Mouse (Mus musculus) spleen, postnatal 4 days (tissue): Measurements from ENCODE around the gene Dgkd.
A peak's percentile ranks its signal among the peaks of the same experiment; 100 is the strongest.

Experiments
- DNase-seq, 2 experiments: peaks; one replicate each; pipeline ENCODE4 v3.0.0; 2022; ENCODE audit warnings: low spot score in 2 of 2

Dgkd gene

DNA sequence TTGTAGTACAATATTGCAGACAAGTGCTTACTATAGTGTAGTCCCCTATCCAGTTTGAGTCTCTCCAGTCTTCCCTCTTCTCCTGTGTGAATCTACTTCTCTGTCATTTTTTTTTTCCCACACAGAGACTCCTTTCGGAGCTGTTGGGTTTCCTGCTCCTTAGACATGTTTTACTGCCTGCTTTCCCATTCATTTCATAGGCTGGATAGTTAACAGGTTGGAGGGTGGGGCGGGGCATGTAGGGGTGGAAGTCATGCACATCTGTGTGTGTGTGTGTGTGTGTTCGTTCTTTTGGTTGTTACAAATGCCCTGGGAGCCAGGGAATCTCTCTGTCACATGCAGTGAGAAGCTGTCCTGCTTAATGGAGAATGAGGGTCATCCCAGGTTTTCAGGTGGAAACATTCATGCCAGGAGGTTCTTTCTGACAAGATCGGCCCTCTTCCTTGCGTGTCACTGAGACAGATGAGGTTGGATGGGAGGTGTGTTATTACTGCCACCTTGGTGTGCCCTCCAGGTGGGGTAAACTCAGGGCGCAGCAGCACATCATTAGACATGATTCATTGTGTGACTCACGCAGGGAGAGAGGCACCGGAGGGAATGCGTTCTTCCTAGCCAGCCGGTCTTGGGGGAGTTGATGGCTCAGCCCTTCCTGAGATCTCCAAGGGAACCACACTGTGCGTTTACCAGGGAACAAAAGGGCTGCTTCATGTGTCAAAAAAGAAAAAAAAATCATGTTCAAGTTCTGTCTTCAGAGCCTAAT, 4.7 kb upstream of the Dgkd start:
- DNase-seq: no peak

DNA sequence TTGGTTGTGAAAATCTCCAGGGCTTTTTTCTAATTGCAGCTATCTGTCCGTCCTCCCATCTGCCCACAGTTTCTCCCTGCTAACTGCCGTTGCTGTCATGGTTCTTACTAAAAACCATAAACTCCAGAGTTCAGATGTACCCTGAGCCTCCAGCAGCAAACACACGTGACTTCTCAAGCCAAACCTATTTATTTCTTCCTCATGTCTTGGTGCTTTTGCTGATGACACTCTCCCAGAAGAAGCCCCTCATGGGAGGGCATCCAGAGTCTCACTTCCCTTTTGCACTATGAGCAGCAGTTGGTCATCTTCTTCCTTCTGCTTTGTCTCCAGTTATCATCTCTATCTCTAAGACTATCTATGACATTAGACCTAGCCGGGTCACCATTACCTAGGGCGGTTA, 3.8 kb upstream of the Dgkd start:
- no peak for DNase-seq

- DNase-seq: no peak
Observed at GRCm38 (mm10) chr1:87851344-87851743, 1.7 kb upstream of the Dgkd start.

DNA sequence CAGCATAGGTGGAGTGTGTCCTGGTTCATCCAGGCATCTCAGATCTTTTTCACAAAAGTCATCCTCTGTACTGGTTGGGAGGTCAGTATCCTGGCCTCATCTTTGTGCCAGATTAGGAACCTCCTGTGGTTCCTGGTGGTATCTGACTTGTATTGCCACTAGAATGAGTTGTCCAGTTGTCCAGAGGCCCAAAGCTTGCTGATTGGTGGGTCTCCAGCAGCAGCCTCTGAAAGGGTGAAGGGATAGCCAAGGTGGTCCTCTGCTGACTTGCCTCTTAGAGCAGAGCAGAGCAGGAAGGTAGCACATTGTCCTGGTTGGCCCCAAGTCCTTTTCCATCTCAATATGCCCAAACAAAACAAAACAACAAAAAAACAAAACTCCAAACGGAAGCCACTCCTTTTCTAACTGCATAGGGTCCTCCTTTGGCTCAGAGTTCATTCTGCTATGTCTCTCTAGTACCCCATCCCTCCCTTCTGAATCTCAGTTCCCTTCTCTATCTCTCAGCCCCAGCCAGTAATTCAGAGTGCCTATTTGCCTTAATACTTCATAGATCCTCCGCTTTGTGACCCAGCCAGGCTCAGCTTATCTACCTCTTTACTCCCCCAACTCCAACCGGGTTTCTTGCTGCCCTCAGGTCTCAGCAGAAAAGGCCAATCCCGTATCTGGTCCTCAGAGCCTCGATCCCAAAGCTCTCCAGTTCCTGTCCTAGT, 851 bp upstream of the Dgkd start:
- DNase-seq: no peak

- peak in 1 of 2 experiments; percentile 75 for DNase-seq
Observed at GRCm38 (mm10) chr1:87853601-87854361, 694 bp downstream of the Dgkd start.

- DNase-seq: no peak
Observed at GRCm38 (mm10) chr1:87854411-87854810, 1.3 kb downstream of the Dgkd start.

DNA sequence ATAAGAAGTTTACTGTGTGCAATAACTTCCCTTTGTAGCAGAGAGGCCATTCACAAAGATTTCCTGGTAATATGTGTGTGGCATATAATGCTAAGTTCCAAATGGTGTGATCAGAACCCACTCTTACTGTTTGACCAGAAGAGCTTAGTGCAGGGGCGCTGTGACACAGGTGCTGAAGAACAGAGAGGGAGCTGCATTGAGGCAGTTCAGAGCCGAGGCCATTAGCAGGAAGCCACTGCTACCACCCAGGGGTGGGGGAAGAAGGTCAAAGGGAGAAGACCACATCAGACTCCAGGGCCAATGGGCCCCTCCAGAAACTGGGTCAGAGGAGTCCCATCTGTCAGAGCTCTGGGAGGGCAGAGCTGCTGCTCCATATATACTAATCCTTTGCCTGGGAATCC, 1.8 kb downstream of the Dgkd start:
- peak in 1 of 2 experiments; percentile 73 for DNase-seq

- no peak for DNase-seq
Observed at GRCm38 (mm10) chr1:87855522-87855921, 2.4 kb downstream of the Dgkd start.

DNA sequence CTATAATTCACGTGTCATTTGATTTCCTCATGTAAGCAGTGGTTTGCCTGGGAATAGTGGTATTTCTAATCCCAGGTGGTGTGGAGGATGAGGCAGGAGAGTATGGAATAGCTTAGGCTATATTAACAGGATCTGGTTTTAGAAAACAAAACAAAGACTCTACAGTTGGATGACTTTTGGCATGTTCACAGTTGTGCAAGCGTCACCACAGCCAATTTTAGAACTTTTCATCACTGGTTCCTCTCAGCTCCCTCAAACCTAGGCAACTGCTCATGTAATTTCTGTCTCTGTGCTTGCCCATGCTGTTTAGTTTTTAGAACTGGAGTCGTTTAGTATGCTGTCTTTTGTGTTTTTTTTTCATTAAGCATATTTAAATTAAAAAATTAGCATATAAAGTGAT, 3.7 kb downstream of the Dgkd start:
- no peak for DNase-seq

- DNase-seq: no peak
Observed at GRCm38 (mm10) chr1:87858031-87858430, 4.9 kb downstream of the Dgkd start.

DNA sequence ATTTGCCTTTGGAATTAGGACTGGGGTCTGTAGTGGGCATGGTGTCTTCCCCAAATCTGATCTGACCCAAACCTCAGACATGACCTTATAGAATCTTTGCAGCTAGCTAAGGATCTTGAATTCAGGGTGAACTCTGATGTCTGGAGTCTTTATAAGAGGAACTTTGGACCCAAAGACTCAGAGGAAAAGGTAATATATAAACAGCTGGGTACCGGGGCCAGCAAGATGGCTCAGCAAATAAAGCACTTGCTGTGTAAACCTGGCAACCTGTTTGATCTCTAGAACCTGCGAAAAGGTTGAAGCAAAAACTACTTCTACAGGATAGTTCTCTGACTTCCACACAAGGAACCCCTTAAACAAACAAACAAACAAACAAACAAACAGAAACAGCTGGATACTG, 5.4 kb downstream of the Dgkd start:
- DNase-seq: no peak

DNA sequence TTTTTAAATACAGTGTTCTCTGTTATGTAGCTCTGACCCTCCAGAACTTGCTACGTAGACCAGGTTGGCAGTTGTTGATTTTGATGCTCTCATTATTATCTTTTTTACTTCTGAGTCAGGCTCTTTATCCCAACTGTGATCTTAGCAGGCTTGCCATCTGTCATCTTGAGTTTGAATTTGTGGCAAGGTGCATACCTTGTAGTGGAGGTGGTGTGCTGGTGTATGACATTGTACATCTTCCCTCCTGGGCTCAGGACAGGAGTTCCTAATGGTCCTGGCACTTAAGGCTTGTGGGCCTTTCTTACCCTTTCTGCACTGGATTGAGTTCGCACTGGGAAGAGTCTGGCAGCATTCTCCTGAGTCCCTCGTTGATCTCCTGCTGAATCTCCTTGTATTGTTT, 10.5 kb downstream of the Dgkd start:
- no peak for DNase-seq

DNA sequence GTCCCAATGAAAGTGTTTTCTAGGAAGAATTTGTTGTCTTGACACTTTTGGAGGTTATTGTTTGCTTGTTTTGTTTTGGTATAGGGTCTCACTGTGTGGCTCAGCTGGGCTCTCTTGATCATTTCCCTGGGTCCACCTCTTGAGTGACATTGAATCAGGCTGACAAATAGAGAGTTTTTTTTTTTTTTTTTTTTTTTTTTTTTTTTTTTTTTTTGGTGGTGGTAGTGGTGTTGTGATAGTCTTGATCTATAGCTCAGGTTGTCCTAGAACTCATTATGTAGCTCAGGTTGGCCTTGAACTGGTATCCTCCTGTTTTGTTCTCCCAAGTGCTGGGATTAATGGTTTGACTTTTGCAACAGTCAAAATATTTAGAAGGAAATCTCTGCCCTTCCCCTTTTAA, 11.8 kb downstream of the Dgkd start:
- no peak for DNase-seq

- no peak for DNase-seq
Observed at GRCm38 (mm10) chr1:87866672-87867071, 13.6 kb downstream of the Dgkd start.

GRCm38 (mm10) chr1:87871546-87871945, 18.5 kb downstream of the Dgkd start:
- DNase-seq: no peak

DNA sequence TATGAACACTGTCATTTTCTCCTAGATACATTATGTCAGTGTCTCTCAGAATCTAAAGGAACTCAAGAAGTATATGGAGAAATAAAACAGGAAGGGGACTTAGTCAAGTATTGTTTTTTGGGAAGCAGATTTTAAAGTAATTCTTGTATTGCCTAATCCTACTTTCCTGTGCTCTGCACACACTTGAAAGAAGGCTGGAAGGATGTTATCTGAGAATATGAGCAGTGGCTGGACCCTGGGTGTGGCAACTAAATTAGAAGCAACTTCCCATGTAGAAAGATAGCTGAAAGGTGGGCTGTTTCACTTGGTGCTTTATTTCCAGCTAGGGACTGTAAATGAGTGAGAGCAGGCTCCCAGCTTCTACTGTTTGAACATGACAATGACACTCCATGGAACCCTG, 20.0 kb downstream of the Dgkd start:
- no peak for DNase-seq

DNA sequence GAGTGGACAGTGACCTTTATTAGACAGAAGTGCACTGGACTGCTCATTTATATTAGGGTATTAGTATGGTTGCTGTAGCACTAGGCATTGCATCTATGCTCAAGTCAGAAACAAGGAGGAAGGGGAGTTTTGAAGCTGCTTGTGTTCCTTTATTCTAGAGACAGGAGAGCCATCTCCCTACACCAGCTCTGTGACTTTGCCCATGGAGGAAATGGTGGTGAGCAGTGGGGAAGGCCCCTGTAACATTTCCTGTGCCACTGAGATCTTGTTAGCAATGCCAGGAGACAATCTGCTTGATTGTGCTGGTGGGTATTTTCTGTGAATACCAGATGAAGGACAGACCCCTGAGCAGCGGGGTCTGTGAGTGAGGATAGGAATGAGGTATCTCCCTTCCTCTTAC, 23.0 kb downstream of the Dgkd start:
- DNase-seq: no peak

- no peak for DNase-seq
Observed at GRCm38 (mm10) chr1:87877552-87878283, 24.6 kb downstream of the Dgkd start.

- DNase-seq: no peak
Observed at GRCm38 (mm10) chr1:87879034-87879433, 25.9 kb downstream of the Dgkd start.

DNA sequence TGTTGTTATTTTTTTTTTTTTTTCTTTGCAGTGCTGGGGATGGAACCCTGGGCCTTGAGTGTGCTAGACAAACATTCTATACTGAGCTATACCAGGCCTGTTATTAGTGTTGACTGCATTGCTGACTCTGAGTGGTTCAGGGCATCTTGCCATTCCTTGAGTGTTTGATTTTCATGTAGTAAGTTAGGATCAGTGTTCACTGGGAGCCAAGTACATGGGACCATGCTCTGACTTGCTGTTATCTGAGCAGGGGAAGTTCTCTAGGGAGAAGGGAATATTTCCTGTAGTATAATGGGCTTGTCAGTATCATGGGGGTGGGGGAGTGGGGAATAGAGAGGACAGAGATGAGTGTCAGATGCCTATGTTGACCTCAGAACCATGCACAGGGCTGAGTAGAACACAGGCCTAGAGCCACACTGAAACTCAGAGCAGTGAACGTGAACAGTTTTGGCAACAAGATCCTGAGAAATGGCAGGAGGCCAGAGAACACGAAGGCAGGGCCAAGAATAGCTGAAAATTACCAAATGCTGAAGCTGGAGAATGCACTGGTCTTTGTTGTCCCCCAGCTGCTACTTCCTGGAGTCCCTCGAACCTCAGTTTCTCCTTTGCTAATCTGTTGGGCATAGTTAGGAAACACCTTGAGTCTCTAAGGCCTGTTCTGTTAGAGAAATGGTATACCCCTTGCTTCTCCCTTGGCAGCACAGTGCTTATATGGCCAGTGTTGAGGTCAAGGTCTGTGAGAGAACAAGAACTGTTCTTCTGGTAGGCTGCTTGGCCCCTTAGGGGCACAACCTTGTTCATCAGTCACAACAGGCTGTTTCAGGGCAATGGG, 26.6 kb downstream of the Dgkd start:
- DNase-seq: no peak

- no peak for DNase-seq
Observed at GRCm38 (mm10) chr1:87880326-87880627, 27.2 kb downstream of the Dgkd start.
